Mouse (Mus musculus): ENCODE measurements around the gene Nucks1. TPM values are rescaled to one million over a fixed set of nuclear protein-coding genes. Genes with fewer than 3 reads are reported as not detected.
A peak's percentile ranks its signal among the peaks of the same experiment; 100 is the strongest.

The Nucks1 gene
- polyA plus RNA-seq, 1 experiment from 2014 or later = 44.5 TPM

DNA sequence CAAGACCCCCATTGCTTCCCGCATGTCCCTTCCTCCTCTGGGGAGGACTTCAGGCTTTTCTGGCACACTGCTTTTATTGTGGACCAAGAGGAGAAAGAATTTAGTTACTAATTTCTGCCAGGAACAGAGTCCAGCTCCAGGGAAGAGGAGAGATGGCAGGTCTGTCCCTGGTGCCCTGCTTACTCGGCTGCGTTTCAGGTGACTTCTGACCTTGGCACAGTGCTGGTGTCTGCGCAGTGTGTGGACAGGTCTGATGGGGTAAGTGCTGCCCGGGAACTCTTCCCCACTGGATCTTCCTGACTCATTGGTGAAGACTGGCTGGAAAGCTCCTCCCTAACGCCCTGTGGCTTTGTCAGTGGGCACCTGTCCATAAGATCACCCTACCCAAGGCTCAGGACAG is 58.6 kb downstream of the Nucks1 start:
- no peaks in the 10 kb centered on the region for H3K9me3 ChIP-seq
- no peak overlapping the region for H3K27ac ChIP-seq (replicated peaks)
- no peaks in the 10 kb centered on the region for H3K36me3 ChIP-seq
- H3K4me1 ChIP-seq = peaks cover 40% of the 10 kb centered on the region
- H3K4me3 ChIP-seq = no peak overlapping the region
- ATAC-seq (ENCODE audit: extremely low read depth, insufficient number of reproducible peaks, low FRiP score, low TSS enrichment) = no peak
- WGBS = 60% methylated on average over 6 of the region's 6 CpGs
- peaks cover 75% of the 10 kb centered on the region for H3K27me3 ChIP-seq (replicated peaks)
- H3K4me2 ChIP-seq = no peak overlapping the region
- no peak overlapping the region for H3K9ac ChIP-seq

DNA sequence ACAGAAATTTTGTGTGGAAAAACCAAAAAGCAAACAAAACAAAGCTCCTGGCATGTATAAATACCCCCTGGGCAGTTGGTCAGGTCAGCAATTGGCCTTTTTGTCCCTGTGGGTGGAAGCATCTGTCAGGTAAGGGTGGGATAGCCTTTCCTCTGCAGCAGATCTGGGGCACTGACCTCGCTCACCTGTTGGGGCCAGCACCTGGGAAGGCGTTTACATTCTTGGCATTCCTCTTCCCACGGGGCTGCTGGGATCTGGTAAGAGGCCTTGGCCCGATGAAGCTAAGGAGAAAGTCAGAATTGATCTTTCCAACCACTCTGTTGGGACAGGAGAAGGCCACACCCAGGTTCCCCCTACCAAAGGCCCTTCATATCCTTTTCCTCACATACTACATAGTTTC is 59.5 kb downstream of the Nucks1 start:
- Histone ChIP-seq H3K4me1 (peaks cover 32% of the 10 kb centered on the region), H3K36me3 (no peaks in the 10 kb centered on the region), H3K27ac (replicated peaks) (no peak overlapping the region), H3K4me3 (no peak overlapping the region), H3K9ac (no peak overlapping the region), H3K4me2 (no peak overlapping the region), H3K27me3 (replicated peaks) (peaks cover 73% of the 10 kb centered on the region), H3K9me3 (no peaks in the 10 kb centered on the region)
- WGBS = 53% methylated on average over 4 of the region's 4 CpGs
- ATAC-seq (ENCODE audit: extremely low read depth, insufficient number of reproducible peaks, low FRiP score, low TSS enrichment) = no peak

DNA sequence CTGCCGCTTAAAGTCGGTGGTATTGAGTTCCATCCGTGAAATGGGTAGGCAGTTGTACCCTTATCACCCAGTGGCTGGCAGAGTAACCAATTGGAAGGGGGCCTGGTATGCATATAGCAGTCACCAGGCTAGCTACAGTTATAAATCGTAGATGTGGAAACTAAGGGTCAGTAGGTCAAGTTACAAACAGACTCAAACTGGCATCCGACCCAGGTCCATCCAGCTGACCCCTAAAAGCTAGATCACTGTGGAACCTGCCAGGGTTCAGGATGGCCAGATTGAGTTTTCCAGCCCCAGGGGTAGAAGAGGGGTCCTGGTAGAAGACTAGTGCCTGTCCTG is 60.0 kb downstream of the Nucks1 start:
- Histone ChIP-seq H3K4me3 (no peak overlapping the region), H3K9me3 (no peaks in the 10 kb centered on the region), H3K27ac (replicated peaks) (no peak overlapping the region), H3K27me3 (replicated peaks) (peaks cover 71% of the 10 kb centered on the region), H3K36me3 (no peaks in the 10 kb centered on the region), H3K4me1 (peaks cover 32% of the 10 kb centered on the region), H3K9ac (no peak overlapping the region), H3K4me2 (0 out of 2 replicates have a peak overlapping the region, but pooled peaks have one; percentile 47)
- WGBS = 54% methylated on average over 5 of the region's 5 CpGs
- no peak for ATAC-seq (ENCODE audit: extremely low read depth, insufficient number of reproducible peaks, low FRiP score, low TSS enrichment)

DNA sequence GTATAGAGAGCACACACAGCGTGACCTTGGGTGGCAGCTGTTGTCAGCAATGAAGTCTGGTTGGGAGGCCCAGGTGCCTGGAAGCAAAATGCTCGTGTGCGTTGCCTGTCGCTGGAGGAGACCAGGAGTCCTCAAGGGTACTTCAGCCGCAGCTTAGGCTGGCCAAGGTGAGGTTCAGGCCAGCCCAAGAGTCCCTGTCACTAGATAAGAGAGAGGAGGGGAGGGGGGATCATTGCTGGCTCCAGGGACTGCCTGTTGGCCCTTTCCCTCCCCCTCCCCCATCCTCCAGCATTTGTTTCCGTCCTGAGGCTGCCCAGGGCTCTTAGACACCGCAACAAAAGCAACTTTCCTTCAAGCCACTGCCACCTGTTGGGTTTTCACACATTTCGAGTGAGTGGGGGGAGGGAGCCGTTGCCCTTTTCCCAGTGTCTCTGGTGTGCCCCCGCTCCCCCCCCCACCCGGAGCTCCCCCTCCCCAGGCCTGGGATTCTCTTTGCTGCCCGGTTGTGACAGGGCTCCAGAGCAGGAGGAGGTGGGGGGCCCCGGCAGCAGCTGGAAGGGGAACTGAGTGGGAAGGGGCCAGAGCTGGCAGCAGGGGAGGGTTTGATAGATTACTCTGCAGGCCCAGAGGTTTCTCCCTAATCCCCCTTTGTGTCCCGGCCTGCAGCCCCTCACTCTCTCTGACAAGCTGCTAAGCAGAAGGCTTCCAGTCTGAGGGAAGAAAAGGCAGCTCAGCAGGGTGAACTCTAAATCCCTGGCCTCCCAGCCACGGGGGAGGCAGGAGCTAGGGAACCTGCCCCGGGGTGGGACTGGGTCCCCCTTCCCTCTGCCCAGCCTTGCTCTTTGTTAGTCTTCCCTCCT is 60.6 kb downstream of the Nucks1 start:
- Histone ChIP-seq H3K4me3 (peak overlapping the region; percentile 9; the same call in 1 of the 2 replicates), H3K9me3 (no peaks in the 10 kb centered on the region), H3K27ac (replicated peaks) (no peak overlapping the region), H3K4me2 (peak overlapping the region; percentile 47), H3K27me3 (replicated peaks) (peaks cover 71% of the 10 kb centered on the region), H3K4me1 (peaks cover 32% of the 10 kb centered on the region), H3K36me3 (no peaks in the 10 kb centered on the region), H3K9ac (peak overlapping the region; percentile 70)
- ATAC-seq (ENCODE audit: extremely low read depth, insufficient number of reproducible peaks, low FRiP score, low TSS enrichment) = no peak
- WGBS = 13% methylated on average over 16 of the region's 16 CpGs

DNA sequence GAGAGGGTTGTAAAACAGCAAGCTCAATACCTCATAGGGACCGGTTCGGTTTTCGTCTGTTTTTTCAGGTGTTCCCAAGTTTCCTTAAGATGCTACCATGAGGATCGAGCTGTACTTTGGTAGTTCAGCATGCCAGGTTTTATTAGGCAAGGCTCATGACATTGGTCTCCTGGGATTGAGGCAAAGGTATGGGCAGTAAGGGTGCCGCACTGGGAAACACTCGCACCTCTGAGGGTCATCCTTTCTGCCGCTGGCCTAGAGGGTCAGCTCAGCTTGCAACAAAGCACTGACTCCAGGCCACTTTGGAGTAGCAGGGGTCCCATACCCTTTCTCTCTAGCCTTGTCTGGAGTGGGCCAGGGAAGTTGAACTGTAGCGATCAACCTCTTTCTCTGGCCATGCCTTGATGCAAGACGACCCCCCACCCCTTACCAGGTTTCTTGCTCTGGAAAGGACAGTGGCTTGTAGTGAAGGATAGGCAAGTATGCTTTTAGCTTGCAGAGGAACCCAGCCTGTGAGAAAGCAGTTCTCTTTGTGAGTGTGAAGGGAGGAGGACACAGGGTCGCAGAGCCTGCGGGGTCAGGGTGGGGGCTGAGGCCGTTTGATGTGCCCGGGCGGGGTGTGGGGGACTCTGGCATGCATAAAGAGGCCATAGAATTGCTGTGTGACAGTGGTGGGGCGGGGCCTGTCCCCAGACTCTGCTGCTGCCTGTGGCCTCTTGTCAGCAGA is 61.6 kb downstream of the Nucks1 start:
- H3K9me3 ChIP-seq = no peaks in the 10 kb centered on the region
- peaks cover 32% of the 10 kb centered on the region for H3K4me1 ChIP-seq
- H3K36me3 ChIP-seq = no peaks in the 10 kb centered on the region
- peak overlapping the region; percentile 35; the same call in 1 of the 2 replicates for H3K9ac ChIP-seq
- no peak overlapping the region for H3K4me2 ChIP-seq
- H3K27me3 ChIP-seq (replicated peaks) = peaks cover 68% of the 10 kb centered on the region
- 36% methylated on average over 15 of the region's 15 CpGs for WGBS
- H3K27ac ChIP-seq (replicated peaks) = no peak overlapping the region
- no peak for ATAC-seq (ENCODE audit: extremely low read depth, insufficient number of reproducible peaks, low FRiP score, low TSS enrichment)
- no peak overlapping the region for H3K4me3 ChIP-seq

DNA sequence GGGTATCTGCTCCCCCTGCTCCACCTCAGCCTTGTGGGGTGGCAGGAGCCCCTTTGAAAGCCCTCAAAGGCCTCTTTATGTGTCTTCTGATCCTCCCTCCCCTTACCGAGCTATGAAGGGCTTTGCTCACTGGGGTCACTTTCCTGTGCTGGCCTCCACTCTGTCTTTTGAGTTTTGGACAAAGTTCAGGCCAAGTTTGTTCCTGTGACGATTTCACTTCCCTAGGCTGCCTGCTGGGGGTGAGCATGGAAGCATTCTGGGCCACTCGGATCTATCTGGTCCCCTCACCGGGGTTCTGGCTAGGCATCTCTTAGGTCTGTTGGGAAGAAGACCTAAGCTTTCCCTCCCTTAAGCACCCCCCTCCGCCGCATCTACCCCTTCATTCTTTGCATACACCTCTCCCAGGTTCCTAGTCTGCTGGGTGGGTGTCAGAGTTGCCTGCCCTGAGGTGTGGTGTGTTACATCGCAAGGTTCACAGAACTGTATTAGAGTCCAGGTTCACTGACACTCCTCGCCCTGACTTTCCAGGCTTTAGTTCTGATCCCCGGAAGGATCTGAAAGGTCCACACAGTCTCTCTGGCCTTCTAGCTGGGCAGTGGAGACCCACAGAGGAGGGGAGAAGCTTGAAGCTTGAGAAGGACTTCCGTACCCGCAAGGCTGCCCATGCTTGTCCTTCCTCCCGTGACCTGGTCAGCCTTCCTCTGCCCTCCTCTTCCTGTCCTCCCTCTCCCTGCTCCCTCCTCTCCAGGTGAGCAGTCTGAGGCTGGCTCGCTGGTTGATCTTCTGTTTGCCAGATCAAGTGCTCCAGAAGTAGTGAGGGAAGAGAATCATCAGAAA is 62.4 kb downstream of the Nucks1 start:
- WGBS = 42% methylated on average over 13 of the region's 13 CpGs

DNA sequence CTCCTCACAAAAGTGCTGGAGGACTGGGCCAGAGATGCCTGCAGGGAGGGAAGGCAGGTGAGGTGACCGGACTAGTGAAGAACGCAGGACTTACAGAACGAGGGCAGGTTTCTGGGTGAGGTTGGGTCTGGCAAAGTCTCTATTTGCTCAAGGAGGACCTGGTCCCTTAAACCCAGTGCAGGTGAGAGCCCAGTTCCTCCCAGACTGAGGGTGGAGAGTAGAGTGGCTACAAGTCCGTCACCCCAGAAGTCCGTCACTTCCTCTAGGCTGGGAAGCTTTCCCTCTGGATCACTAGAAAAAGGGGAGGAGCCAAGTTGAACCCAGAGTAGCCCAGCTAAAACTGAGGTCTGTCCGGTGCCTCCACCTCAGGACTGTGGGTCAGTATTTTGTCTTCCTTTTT is 63.7 kb downstream of the Nucks1 start:
- no peak for ATAC-seq (ENCODE audit: extremely low read depth, insufficient number of reproducible peaks, low FRiP score, low TSS enrichment)
- Histone ChIP-seq H3K4me3 (no peak overlapping the region), H3K4me2 (no peak overlapping the region), H3K27me3 (replicated peaks) (peaks cover 58% of the 10 kb centered on the region), H3K4me1 (peaks cover 28% of the 10 kb centered on the region), H3K9ac (no peak overlapping the region), H3K9me3 (no peaks in the 10 kb centered on the region), H3K36me3 (no peaks in the 10 kb centered on the region), H3K27ac (replicated peaks) (no peak overlapping the region)
- 74% methylated on average over 6 of the region's 6 CpGs for WGBS

More for the DNA sequence above, 62.4 kb downstream of the Nucks1 start:
- H3K27ac ChIP-seq (replicated peaks) = no peak overlapping the region
- no peak overlapping the region for H3K4me3 ChIP-seq
- no peak overlapping the region for H3K4me2 ChIP-seq
- peaks cover 28% of the 10 kb centered on the region for H3K4me1 ChIP-seq
- H3K9ac ChIP-seq = peak overlapping the region; percentile 35; the same call in 1 of the 2 replicates
- H3K9me3 ChIP-seq = no peaks in the 10 kb centered on the region
- no peak for ATAC-seq (ENCODE audit: extremely low read depth, insufficient number of reproducible peaks, low FRiP score, low TSS enrichment)
- no peaks in the 10 kb centered on the region for H3K36me3 ChIP-seq
- peaks cover 61% of the 10 kb centered on the region for H3K27me3 ChIP-seq (replicated peaks)

DNA sequence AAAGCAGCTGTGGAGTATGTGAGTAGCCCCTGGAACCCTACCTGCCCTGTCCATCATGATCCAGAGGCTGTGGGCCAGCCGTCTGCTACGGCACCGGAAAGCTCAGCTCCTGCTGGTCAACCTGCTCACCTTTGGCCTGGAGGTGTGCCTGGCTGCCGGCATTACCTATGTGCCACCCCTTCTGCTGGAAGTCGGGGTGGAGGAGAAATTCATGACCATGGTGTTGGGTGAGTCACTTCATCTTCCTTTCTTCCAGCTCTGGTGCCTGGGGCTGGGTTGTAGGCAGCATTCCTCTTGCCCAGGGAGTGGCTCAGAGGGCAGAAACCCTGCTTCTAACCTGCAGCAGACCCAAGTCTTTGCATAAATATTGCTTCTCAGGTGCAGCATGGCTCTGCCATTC is 66.6 kb downstream of the Nucks1 start:
- H3K4me1 ChIP-seq = peaks cover 13% of the 10 kb centered on the region
- no peak overlapping the region for H3K9ac ChIP-seq
- ATAC-seq (ENCODE audit: extremely low read depth, insufficient number of reproducible peaks, low FRiP score, low TSS enrichment) = no peak
- H3K4me3 ChIP-seq = no peak overlapping the region
- H3K27me3 ChIP-seq (replicated peaks) = peaks cover 45% of the 10 kb centered on the region
- no peak overlapping the region for H3K4me2 ChIP-seq
- H3K9me3 ChIP-seq = no peaks in the 10 kb centered on the region
- 73% methylated on average over 5 of the region's 5 CpGs for WGBS
- no peak overlapping the region for H3K27ac ChIP-seq (replicated peaks)
- no peaks in the 10 kb centered on the region for H3K36me3 ChIP-seq

DNA sequence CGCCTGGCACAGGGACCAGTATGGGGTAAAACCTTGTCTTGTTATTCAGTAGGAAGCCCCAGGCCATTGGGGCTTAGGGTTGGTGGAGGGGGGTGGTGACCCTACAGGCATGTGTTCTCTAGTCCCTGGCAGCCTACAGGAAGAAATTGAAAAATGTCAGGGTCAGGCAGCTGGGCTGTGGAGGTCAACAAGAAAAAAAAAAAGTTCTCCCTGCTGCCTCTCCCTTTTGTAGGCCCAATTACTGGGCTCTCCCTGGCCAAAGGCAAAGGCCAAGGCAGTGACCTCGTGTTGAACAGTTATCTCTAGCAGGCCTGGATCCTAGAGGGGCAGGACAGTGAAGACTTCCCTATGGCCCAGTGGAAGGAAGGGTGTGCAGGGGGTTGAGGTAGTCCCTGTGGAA is 70.1 kb downstream of the Nucks1 start:
- peaks cover 19% of the 10 kb centered on the region for H3K27me3 ChIP-seq (replicated peaks)
- no peak for ATAC-seq (ENCODE audit: extremely low read depth, insufficient number of reproducible peaks, low FRiP score, low TSS enrichment)
- H3K9ac ChIP-seq = no peak overlapping the region
- no peaks in the 10 kb centered on the region for H3K36me3 ChIP-seq
- no peak overlapping the region for H3K27ac ChIP-seq (replicated peaks)
- no peaks in the 10 kb centered on the region for H3K9me3 ChIP-seq
- no peaks in the 10 kb centered on the region for H3K4me1 ChIP-seq
- no peak overlapping the region for H3K4me2 ChIP-seq
- H3K4me3 ChIP-seq = no peak overlapping the region
- 47% methylated on average over 2 of the region's 2 CpGs for WGBS

DNA sequence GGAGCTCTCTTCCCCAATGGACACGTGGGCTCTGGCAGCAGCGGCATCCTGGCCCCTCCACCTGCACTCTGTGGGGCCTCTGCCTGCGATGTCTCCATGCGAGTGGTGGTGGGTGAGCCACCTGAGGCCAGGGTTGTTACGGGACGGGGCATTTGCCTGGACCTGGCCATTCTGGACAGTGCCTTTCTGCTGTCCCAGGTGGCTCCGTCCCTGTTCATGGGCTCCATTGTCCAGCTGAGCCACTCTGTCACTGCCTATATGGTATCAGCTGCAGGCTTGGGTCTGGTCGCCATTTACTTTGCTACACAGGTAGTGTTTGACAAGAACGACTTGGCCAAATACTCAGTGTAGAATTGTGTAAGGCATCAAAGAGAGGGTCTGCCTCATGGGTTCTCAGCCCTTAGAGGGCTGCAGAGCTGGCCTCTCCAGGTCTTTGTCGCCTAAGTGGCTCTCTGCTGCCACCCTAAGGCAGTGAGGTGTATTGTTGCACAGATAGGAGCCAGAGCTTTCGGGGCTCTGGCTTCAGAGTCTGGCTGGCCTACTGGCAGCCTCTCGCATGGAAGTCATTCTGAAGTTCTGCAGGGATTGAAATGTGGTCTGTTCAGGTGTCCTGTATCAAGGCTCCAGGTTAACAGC is 71.2 kb downstream of the Nucks1 start:
- H3K27ac ChIP-seq (replicated peaks) = no peak overlapping the region
- 51% methylated on average over 12 of the region's 12 CpGs for WGBS
- no peak overlapping the region for H3K9ac ChIP-seq
- no peak; the same call in 1 of the 2 replicates for ATAC-seq (ENCODE audit: extremely low read depth, insufficient number of reproducible peaks, low FRiP score, low TSS enrichment)
- no peak overlapping the region for H3K4me3 ChIP-seq
- no peaks in the 10 kb centered on the region for H3K36me3 ChIP-seq
- H3K27me3 ChIP-seq (replicated peaks) = peaks cover 11% of the 10 kb centered on the region
- no peak overlapping the region for H3K4me2 ChIP-seq
- H3K4me1 ChIP-seq = no peaks in the 10 kb centered on the region
- no peaks in the 10 kb centered on the region for H3K9me3 ChIP-seq

DNA sequence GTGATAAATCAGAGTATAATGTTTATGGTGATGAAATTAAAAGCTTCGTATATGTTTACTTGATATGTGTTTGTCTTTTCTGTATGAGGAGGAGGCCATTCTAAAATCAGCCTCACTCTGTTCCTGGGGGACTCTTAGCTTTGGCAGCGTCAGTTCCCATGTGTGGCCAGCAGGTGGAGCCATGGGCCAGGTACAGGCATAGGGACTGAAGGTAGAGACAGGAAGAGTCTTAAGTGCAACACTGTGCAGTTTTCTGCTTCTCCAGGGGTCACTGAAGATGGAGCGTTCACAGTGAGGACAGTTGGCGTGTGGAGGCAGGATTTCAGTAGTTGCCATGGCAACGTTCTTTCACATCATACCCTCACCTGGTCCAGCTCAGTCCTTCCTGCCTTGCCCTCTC is 72.6 kb downstream of the Nucks1 start:
- no peak for ATAC-seq (ENCODE audit: extremely low read depth, insufficient number of reproducible peaks, low FRiP score, low TSS enrichment)
- Histone ChIP-seq H3K27me3 (replicated peaks) (peaks cover 4% of the 10 kb centered on the region), H3K4me1 (no peaks in the 10 kb centered on the region), H3K9ac (no peak overlapping the region), H3K4me2 (no peak overlapping the region), H3K4me3 (no peak overlapping the region), H3K36me3 (no peaks in the 10 kb centered on the region), H3K27ac (replicated peaks) (no peak overlapping the region), H3K9me3 (no peaks in the 10 kb centered on the region)
- 8% methylated on average over 5 of the region's 5 CpGs for WGBS

Data from heart, embryonic 13.5 days (tissue).